Mouse (Mus musculus) cerebellum, postnatal 36 days (tissue): Measurements from ENCODE around the gene Brca2.
A peak's percentile ranks its signal among the peaks of the same experiment; 100 is the strongest.

Source experiments
- DNase-seq, 2 experiments: peaks; one replicate each; pipeline ENCODE4 v3.0.0; 2021 to 2022; ENCODE audit warnings: mixed read lengths in 2 of 2

The Brca2 gene

DNA sequence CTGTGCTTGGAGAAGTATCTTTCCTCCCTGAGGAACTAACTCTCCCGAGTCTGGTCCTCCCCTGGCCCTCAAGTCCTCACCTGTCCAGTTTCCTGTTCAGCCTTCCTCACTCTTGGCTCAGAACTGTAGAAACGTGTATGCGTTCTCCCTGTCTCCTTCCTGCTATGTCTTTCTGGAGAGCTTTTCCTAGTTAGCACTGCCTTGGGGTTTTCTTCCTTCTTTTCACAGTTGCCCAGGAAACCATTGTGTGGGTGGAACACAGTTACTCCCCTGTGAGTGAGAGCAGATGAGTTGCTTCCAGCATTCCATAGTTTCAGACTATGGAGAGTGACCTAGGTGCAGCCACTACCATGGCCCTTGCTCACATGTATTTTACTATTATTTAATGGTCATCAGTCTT lies 43.8 kb downstream of the Brca2 start:
- DNase-seq: no peak

DNA sequence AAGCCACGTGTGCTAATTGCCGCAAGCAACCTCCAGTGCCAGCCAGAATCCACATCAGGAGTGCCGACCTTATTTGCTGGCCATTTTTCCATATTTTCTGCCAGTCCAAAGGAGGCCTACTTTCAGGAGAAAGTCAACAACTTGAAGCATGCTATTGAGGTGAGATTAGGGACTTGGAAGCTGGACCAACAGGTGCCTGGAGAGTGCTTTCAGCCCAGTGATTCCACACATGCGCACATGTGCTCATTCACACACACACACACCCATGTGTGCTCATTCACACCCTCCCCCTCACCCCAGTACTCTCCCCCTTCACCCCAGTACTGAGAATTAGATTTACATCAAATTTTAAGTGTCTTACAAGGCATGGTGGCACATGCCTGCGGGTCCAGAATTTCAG lies 44.5 kb downstream of the Brca2 start:
- no peak for DNase-seq

DNA sequence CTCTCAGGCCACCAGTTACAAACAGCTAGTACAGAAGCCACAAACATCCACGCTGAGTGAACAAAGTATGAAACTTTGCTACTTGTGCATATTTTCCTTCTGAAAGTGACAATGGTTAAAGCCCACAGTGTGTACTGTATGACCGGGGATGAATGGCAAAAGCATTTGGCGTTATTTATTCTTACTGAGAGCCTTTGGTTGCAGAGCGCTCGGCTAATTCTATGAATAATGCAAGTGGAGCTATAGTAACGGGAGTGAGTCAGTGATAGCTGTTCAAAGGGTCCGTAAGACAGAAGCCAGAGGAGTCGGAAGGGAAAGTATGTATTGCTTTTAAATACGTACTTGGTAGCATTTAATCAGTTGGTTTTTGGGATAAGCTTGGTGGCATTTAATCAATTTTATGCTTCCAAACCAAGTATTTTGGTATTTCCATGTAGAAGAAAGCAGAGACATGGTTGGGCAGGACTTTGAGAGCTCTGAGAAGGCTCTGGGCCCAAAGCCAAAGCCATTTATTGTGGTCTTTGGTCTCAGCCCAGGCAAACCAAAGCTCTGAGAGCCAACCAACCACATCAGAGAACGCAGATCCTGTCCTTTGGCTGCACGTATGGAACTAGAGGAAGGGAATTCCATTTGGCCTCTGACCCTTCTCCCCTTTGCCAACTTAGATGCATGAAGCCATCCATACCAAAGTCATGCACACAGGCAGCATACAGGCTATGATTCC lies 48.2 kb downstream of the Brca2 start:
- DNase-seq: no peak

DNA sequence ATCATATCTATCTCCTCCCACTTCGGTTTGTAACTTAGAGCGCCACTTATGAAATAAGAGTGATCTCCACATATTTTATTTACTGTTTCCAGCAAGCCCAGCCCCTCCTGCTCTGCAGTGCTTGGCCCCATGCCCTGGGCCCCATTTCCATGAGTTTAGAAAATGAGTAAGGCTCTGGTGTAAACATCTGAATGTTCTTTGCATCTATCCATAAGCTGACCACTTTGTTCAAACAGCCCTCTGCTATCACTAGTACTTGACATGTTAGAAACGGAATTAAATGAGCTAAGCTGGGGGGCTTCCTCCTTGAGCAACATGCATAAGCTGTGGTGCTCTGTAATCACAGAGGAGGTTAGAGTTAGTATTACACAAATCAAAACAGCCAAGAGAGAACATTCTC lies 52.0 kb downstream of the Brca2 start:
- DNase-seq: no peak

DNA sequence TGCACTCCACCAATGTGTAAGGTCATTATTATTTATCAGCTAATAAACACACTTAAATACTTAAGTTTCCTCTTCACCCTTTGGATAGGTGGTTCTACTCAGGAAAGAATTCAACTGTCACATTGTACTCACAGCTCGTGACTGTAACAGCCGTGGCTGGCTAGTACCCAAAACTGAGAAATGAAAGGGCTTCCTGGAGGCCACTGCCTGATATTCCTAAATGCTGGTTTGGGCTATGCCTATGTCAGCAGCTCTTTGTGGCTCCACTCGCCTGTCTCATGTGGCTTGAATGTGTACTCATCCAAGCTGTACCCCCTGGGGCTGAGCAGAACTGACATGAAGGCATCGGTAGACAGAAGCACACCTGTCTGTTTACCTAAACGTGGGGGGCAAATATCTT lies 52.5 kb downstream of the Brca2 start:
- no peak for DNase-seq

DNA sequence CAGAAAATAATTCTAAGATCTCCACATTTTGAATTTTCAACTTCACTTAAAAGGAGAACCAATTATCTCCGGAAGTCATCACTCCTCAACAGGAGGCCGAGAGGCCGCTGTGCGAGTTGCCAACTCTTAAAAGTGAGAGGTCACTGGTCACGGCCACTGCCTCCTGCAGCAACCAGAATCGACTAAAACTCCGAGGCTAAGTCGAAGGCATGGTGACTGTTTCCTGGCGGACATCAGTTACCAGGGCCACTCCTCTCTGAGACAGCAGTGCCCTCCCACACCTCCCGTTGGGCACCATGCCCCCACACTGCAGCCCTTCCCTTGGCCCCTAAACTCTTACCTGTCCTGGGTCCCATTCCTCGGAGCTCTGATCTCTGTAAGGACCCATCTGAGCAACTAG lies 54.4 kb downstream of the Brca2 start:
- no peak for DNase-seq

DNA sequence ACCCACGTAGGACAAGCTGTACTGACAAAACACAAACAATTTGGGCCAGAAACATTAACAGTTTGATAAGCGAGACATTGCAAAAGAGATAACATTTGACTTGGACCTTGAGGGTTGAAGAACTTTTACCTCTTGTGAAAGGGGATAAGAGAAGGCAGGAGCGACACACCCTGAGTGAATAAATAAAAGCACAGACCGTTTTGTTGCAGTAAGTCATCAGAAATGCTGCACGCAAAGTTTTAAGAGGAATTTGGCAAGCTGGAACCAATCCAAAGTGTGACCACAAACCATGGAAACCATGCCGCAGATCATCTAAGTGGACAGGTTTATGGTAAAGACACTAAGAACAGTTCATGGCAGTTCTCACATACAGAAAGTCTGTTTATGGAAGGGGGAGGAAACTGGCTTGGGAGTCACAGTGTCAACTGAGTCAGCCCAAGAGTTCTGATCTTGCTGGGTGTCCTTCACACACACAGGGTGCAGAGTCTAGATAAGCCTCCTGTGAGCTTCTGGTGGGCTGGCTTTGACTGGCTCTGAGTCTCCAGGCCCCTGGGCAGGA lies 56.3 kb downstream of the Brca2 start:
- no peak for DNase-seq

DNA sequence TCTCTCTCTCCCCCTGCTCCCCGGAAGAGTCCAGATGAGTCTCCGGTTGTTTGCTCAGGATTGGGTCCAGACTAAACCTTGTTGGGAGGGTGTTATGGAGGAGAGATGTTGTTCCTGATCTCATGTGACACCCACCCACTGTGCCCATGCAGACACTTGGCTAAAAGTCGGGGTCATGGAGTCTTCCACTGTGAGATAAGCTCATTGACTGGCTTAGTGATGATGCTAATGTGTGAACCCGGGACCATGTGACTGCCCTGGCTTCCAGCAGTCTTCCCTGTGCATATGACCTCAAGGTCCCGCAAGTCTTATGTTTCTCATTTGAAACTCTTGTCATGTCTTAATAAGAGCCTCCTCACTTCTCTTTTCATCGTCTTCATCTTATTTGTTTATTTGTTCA lies 58.8 kb downstream of the Brca2 start:
- DNase-seq: no peak

DNA sequence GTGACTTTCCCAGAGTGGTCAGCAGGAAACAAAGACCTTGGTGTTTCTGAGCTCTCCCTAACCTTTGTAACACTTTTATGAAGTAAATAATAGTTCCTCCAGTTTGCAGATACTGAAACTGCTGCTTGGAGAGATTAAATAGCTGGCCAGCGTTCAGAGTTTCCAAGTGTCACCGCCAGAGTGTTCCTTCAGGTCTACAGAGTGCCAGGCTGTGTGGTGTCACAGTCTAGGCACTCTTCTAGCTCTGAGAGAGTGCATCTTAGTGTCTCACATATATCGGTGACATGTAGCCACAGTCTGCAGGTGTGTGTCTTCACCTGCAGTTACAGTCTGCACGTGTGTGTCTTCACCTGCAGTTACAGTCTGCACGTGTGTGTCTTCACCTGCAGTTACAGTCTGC lies 60.8 kb downstream of the Brca2 start:
- no peak for DNase-seq

DNA sequence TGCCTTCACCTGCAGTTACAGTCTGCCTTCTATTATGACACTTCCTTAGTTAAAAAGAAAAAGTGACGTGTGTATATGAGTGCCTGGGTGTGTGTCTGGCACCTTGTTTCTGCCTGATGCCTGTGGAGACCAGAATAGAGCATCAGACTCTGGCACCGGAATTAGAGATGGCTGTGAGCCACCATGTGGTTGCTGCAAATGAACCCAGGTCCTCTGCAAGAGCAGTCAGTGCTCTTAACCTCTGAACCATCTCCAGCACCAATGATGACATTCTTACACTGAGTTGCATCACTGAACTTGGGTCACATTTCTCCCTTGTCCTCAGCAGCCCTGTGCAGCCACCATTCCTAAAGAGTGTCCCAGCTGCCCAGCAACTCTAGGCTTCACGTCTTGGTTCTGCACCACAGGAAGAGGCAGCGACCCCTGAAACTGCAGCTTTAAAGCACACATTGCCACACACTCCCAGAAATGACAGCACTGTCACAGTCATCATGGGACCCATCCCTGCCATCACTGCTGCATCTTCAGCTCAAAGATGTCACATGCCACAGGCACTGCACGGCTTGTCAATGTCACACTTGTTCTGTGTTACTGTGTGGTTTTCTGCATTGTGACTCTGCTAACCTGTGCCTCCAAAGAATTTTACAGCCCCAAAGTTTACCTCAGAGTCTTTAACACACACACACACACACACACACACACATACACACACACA lies 61.3 kb downstream of the Brca2 start:
- DNase-seq: peak; percentile 24 to 33

DNA sequence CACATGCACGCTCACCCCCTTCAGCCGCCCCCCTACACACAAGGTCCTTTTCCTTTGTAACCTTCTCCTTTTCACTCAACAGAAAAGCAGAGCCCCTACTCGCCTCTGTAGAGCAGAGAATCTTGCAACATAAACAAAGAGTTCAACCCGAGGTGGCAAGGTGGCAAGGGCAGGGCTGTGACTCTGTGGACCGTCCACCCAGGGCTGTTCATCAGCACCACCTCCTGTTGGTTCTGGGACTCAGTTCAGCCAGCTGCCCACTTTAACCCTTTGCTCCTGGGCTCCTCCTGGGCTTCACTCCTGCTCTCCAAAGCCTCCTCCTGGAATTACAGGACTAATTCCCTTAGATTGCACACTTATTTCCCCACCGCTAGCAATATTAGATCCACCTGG lies 61.9 kb downstream of the Brca2 start:
- DNase-seq: no peak

DNA sequence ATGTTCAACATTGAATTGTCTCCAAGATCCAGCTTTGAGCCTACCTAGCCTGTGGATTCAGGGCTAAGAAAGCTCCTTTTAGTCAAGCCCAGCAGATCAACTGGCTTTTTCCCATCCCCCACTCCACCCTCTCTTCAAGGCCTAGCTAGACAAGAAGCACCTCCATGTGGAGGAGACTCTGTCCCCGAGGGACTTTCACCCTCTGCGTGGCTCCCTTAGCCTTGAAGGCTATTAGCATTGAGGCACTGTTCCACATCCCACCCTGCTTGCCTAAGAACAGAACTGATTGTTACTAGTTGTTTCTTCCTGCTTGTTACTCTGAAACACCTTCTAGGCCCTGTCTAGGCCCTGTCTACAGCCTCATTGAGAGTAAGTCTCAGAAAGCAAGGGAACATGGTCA lies 67.5 kb downstream of the Brca2 start:
- no peak for DNase-seq

DNA sequence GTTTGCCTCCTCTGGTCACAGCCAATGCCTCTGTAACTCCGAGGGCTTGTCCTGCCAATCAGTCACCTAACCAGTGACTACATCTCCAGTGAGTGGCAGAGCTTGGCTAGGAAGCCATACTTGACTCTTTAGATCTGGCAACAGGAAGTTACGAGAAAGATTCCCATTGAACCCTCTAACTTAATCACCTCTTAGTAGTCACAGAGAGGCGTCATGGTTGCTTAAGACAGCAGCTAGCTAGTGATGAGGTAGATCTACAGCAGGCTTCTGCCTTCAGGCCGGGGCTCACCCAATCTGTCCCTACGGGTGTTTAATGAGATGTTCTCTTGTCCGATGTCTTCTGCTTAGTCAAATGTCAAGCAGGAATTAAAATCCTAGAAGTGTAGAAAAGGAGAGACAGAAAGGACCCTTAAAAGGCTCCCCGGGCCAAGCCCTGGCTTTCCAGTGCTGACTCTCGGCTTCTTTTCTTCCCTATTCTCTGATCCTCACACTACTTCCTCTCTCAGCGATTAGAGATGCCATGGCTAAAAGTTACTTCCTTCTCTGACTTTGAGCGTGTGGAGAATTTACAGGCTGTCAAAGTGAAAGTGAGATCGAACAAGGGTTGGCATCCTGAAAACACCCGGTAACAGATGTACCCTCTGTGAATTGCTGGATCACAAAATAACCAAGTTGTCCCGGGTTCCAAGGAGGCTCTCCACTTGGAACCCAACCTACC lies 69.9 kb downstream of the Brca2 start:
- no peak for DNase-seq

DNA sequence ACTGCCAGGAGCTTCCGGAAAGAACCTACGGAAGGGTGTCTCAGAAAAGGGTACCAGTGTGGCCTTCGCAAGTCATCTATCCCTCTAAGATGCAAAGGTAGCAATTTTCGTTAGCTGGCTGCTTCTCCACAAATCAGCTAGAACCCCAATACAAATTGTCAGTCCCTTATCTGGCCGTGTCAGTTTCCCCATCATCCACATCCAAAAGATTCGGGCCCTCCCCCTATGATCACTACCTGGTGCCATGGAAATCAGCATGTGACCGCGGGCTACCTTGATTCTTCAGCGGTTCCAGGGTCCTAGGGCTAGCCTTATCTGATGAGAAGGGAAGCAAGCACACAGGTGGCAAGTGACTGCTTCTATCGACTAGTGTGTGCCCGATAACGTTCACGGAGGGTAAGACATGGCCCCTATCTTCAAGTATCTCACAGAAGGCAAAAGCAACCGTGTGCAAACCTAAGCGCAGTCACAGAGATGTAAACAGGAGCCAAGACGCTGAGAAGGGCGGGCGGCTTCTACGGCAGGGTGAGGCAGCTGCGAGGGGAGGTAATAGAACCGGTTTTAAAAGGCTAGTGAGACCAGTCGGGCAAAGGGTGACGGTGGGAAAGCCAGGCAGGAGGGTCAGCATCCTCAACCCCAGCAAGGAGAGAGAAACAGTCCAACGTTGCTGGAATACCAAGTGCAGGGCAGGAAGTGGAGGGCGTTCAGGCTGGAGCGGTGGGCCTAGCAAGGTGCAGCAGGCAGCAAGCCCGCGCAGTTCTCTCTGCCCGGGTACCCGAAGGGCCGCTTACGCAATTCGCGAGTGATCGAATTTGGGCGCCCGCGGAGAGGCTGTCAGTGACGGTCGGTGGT lies 70.7 kb downstream of the Brca2 start:
- peak; percentile 53 to 59 for DNase-seq

DNA sequence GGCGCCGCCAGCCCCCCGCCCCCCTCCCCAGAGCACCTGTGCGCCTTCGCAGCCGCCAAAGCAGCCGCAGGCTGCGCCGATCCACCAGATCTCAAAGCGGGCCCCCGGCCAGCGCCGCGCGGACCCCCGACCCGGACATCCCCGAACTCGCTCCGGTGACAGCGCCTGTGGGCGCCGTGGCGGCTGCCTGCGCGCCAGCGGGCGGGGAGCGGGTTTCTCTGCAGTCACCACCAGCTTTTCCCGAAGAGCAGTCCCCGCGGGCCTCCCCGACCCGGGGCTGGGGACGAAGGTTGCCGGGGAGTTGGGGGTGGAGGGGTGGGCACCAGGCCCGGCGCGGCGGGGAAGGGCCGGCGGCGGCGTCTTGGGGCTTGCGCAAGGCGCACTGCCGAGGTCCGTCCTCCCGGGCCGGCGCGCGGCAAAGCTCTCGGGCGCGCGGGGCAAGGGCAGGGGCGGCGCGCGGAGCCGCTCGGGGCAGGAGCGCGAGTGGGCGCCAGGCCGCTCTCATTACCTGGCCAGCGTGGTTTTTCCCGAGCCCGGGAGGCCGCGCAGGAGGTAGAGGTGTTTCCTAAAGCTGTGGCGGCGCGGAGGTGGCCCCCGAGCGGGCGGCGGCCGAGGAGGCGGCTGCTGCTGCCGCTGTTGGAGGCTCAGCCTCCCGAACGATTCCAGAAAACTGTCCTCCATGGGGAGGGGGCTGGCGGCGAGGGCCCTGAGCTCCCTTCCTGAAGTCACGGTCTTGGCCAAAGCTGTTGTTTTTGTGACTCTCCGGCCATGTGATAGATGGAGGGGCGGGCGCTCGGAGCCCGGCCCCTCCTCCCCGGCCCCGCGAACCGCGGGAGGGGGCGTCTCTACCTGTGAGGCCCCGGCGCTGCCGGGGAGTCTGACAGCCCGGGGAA lies 71.6 kb downstream of the Brca2 start:
- peak; percentile 66 to 70 for DNase-seq

DNA sequence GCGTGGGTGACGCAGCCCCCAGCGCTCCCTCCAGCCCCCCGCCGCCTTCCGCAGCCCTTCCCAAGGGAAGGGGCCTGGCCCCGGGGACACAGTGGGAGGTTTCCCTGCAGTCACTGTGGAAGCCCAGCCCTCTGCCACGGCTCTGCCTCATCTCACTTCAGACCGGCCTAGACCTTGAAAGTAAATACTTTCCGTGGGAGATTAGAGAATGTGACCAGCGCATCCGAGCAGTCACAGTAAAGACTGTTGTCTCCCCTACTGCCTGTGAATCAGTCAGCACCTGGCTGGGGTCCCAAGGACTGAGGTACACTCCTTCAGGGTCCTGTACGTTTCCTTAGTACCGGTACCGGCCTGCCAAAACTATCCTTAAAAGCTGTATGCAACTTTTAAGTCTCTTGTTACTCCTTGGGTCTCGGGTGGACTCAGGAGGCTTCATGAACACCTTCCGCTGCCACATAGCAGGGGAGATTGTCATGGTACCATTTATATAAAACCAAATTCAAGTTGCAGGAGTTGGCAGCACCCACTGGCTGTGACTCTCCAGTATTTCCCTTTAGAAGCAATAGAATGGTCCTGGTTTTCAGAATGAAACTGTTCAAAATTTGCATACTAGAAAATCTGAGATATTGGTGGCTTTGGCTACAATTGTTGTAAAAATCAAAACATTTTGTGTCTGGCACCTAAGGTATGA lies 72.4 kb downstream of the Brca2 start:
- peak in 1 of 2 experiments; percentile 46 for DNase-seq

DNA sequence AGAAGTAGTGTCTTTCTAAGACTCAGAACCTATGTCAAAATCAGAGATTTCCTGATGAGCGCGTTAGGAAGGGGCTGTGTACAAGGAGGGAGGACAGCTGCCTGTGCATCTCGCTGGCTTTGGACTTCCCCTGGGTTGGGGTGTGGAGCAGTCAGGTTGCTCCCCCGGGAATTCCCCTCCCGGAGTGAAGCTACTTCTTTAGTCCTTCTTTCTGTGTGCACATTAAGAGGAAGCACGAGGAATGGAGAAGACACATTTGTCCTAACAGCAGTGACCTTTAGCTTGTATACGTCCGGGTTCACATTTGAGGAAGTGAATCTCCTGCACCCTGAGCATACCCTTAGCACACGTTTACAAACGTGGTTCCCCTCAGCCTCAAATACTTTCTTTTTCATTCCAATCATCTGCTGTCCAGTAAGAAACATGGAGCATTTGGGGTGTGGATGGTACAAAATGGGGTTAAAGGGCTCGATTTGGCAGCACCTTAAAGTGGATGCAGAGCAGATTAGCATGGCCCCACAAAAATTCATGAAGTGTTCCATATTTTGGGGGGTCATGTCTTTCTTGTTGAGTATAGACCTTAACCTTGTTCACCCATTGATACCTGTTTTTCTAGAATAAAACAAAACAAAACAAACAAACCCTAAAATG lies 73.1 kb downstream of the Brca2 start:
- no peak for DNase-seq

DNA sequence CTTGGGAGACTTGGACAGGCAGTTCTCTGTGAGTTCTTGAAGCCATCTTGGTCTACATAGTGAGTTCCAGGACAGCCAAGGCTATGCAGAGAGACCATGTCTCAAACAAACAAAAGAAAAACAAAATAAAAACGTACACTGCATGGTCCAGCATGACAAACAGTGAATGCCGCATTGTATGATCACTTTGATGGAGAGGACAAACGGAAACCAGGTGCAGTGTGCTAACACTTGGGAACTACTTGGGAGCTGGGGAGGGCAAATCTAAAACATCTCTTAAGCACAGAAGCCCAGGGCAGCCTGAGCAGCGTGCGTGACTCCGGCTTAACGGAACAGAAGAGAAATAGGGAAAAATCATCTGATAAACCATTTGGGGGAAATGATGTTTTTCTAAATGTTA lies 74.7 kb downstream of the Brca2 start, which contains the start of gene N4bp2l1:
Gene N4bp2l1, minus strand, starts transcription at position 101 of the 400 bp plus-strand sequence.
- no peak for DNase-seq

DNA sequence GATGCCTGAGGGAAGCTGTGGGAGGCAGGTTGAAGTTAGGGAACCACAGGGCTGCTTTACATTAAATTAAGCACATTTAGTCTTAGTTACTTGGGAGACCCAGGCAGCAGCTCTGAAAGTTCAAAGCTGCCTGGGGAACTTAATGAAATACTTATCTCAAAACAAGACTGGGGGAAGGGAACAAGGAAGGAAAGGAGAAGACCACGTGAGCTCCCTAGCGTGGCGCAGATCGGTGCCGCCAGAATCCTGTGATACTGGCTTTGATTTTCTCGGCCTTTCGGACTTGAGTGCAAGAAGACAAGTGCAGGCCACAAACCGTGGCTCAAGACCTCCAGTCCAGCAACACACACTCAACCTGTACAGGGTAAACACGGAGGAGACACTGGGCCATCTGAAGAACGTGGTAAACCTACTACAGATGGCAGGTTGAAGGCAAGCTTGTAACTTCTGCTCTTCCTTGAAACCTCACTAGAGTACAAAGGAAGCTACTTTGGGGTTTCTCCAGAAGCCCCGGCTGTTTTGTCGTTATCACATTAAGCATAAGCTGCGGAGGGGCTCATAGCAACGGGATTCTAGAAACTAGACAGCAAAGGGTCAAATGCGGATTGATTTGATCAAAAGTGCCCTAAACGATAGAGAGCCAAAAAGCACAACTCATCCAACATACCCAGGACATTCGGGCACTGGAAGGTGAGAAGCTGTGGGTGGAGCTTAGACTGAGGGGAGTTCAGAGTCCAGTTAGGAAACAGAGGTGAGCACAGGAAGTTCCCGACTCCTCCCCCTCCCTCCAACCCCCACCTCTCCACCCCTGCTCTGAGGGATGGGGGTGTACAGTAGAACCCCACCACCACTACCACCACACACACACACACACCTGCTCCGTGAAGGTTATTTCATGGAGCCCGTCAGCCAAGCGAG lies 76.0 kb downstream of the Brca2 start:
- DNase-seq: no peak
